Mouse (Mus musculus) forebrain, postnatal 0 days (tissue): ENCODE measurements around the gene 2210017I01Rik. TPM values are rescaled to one million over a fixed set of nuclear protein-coding genes. Genes with fewer than 3 reads are reported as not detected.
A peak's percentile ranks its signal among the peaks of the same experiment; 100 is the strongest.

Experiments used
- ATAC-seq: fragments of 200-750 bp; cut with Nextera tagmentation; 2 replicates; pipeline ENCODE4 v1.8.0; 2017; ENCODE audit warnings: mild to moderate bottlenecking, moderate library complexity
- DNase-seq: peaks from one replicate; pipeline ENCODE4 v3.0.0-alpha.2; 2015
- H3K27ac ChIP-seq: fragments of 300-500 bp; sonication (generic); 2 replicates; pipeline ENCODE4 v1.5.1; 2014; ENCODE audit warnings: low read depth, mild to moderate bottlenecking, antibody characterized with exemption, low read length, moderate library complexity, mixed read lengths
- H3K27me3 ChIP-seq: fragments of 300-500 bp; sonication (generic); 2 replicates; pipeline ENCODE4 v1.6.1; 2014; ENCODE audit warnings: mild to moderate bottlenecking, low read length, mixed read lengths; ENCODE audit not compliant: insufficient read depth
- H3K36me3 ChIP-seq: fragments of 300-500 bp; sonication (generic); 2 replicates; pipeline ENCODE4 v1.6.1; 2014; ENCODE audit warnings: mild to moderate bottlenecking, moderate library complexity; ENCODE audit not compliant: insufficient read depth
- H3K4me1 ChIP-seq: fragments of 300-500 bp; sonication (generic); 2 replicates; pipeline ENCODE4 v1.6.1; 2014; ENCODE audit warnings: antibody characterized with exemption; ENCODE audit not compliant: insufficient read depth
- H3K4me2 ChIP-seq: fragments of 300-500 bp; sonication (generic); 2 replicates; pipeline ENCODE4 v1.6.1; 2014; ENCODE audit warnings: low read depth, mild to moderate bottlenecking, moderate library complexity
- H3K4me3 ChIP-seq: fragments of 300-500 bp; sonication (generic); 2 replicates; pipeline ENCODE4 v1.5.1; 2014; ENCODE audit warnings: low read depth, low read length, mixed read lengths
- H3K9ac ChIP-seq: fragments of 300-500 bp; sonication (generic); 2 replicates; pipeline ENCODE4 v1.6.1; 2014; ENCODE audit warnings: mild to moderate bottlenecking
- H3K9me3 ChIP-seq: fragments of 300-500 bp; sonication (generic); 2 replicates; pipeline ENCODE4 v1.6.1; 2016; ENCODE audit warnings: low read length
- CTCF ChIP-seq: sonication (generic); IDR thresholded peaks from 2 replicates; pipeline ENCODE4 v1.5.1; 2016; ENCODE audit warnings: antibody characterized with exemption, control low read depth, low read depth
- WGBS: fragments of 180-500 bp; shearing (Covaris S2); extraction: QIAGEN DNeasy Blood & Tissue Kit; methylation state at CpG from one replicate; pipeline ENCODE4 v1.1.7; 2014; 5-methylcytosine and 5-hydroxymethylcytosine counted together
- polyA plus RNA-seq: library from polyadenylated mRNA; unstranded; fragments of >200 nt; fragmentation: Nextera tagmentation; extraction: Ambion mirVana; gene quantifications from 2 replicates; pipeline ENCODE4 v1.2.1, GENCODE M21; 2015
- total RNA-seq: library from RNA; depleted of rRNA; stranded (reverse); fragments of >200 nt; gene quantifications from 2 replicates; pipeline ENCODE4 v1.2.3, GENCODE M21; 2014

Gene 2210017I01Rik
- total and polyA plus RNA-seq, 2 experiments from 2014 or later = not detected

DNA sequence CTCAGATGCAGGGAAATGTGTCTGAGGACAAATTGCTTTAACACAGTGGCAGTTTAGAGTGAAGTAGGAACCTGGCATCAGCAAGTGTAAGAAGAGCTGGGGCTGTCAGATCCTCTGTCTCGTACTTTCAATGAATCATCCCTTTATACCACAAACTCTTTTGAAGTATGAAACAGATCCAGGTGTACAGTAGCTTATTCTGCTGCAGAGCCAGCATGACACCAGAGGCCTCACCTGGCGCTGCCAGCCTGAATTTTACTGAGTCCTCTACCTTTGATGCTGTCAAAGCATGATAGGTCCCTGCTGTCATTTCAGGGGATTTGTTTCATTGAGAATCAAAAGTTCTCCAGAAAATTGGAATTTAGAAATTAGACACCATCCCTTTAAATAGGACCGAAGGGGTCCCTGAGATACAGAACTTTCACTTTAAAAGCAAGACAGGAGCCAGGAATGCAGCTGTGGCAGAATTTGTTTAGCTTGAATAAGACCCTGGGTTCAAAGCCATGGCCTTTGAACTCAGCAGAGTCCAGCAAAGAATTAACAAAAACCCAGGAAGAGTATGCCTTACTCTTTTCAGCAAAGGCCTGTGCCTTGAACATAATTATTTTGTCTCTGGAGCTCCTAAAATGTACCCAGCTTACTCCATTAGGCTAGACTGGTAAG, 24.0 kb downstream of the 2210017I01Rik start:
- no peak for TF ChIP-seq CTCF
- 59% methylated on average over 3 of the region's 3 CpGs for WGBS
- no peaks in the 10 kb centered on the region for H3K9me3 ChIP-seq
- H3K27ac ChIP-seq = no peak overlapping the region
- H3K27me3 ChIP-seq = no peaks in the 10 kb centered on the region
- H3K36me3 ChIP-seq = no peaks in the 10 kb centered on the region
- H3K4me2 ChIP-seq = no peak overlapping the region
- no peak overlapping the region for H3K4me3 ChIP-seq
- no peak overlapping the region for H3K9ac ChIP-seq
- no peaks in the 10 kb centered on the region for H3K4me1 ChIP-seq
- ATAC-seq = peak; percentile 32; the same call in 1 of the 2 replicates
- no peak for DNase-seq

DNA sequence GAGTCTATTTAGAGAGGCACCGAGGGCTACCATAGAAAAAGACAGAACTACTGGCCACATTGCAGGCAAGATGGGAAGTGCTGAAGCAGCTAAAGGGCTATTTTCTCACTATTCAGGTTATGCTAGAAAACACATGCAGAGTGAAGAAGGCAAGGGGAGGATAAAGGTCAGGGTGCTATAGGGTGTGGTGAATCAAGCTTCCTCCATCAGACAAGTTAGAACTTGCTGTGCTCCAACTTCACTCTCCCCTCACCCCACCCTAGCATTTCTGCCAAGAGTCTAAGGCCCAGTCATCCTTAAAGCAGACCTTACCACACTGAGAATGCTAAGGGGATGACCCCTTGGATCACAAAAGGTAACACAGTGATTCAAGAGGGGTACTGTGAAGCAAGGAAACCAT, 27.8 kb downstream of the 2210017I01Rik start:
- no peak for TF ChIP-seq CTCF
- H3K36me3 ChIP-seq = no peaks in the 10 kb centered on the region
- no peak overlapping the region for H3K4me2 ChIP-seq
- DNase-seq (no peak), ATAC-seq (no peak)
- no peaks in the 10 kb centered on the region for H3K4me1 ChIP-seq
- no peak overlapping the region for H3K4me3 ChIP-seq
- no peaks in the 10 kb centered on the region for H3K9me3 ChIP-seq
- WGBS = 78% methylated on average over 1 of the region's 1 CpGs
- no peaks in the 10 kb centered on the region for H3K27me3 ChIP-seq
- no peak overlapping the region for H3K27ac ChIP-seq
- no peak overlapping the region for H3K9ac ChIP-seq

DNA sequence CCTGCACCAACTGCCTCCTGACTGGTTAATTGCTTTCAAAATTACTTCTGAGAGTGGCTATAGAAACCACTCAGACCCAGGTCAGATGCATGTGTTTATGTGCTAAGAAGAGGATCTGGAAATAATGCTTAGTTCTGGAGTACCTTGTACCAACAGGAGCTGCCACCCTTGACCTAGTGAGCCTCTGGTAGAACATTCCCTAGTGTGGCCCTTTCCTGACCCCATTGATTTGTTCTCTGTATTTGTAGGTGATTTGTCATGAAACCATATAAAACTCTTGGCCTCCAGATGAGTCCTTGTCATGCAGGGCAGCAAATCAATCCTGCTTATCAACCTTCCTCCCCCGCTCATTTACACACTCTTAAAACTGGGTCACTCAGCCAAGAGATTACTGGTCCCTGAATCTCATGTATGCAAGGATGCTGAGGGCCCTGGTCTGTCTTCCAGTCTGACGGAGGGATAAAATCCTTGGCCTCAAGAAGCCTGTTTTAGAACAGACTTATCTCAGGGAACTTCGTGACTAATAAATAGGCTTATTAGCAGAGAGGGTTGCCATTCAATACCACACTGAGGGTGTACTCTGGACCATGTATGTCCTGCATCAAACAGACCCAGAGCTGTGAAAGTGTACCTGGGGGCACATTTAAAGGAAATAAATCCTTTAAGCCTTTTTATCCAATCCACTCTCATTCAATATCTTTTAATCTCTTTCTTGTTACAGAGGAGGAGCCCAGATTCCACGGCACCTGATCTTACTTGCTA, 28.5 kb downstream of the 2210017I01Rik start:
- TF ChIP-seq CTCF = no peak
- no peak overlapping the region for H3K9ac ChIP-seq
- H3K9me3 ChIP-seq = no peaks in the 10 kb centered on the region
- H3K4me3 ChIP-seq = no peak overlapping the region
- H3K27me3 ChIP-seq = no peaks in the 10 kb centered on the region
- DNase-seq = no peak
- H3K4me2 ChIP-seq = no peak overlapping the region
- no peaks in the 10 kb centered on the region for H3K36me3 ChIP-seq
- H3K4me1 ChIP-seq = no peaks in the 10 kb centered on the region
- H3K27ac ChIP-seq = no peak overlapping the region
- ATAC-seq = no peak
- 68% methylated on average over 4 of the region's 4 CpGs for WGBS

DNA sequence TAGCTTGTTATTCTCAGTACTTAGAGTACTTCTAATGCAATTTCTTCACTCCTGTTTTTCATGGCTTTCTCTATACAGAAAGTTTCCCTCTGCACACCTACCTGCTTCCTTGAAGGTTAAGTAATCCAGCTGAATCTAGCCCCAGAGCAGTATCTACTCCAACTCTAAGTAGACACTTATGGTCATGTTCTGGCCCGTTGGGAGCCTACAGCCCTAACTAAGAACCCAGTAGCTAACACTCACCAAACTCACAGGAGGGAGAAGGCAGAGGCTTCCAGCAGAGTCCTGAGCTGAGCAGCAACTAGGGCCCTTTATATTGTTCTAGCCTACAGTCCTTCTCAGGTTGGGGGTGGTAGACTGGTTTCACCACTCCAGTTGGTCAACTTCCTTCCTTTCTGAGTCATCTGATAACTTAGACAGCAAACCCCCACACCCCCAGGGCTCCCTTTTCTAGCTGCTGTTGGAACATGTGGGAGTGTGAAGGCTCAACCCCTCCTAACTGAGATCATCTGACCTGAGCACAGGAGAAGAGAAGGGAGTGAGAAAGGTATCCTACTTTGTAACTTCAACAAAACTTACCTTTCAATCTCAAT, 33.7 kb downstream of the 2210017I01Rik start, which contains the start of gene Ivl:
Ivl (minus strand) TSS at position 287 of the 593 bp plus-strand sequence.
- Histone ChIP-seq H3K9ac (no peak within 1 kb of the TSS), H3K27me3 (no peaks in the 10 kb centered on the region)
- no peak for TF ChIP-seq CTCF

DNA sequence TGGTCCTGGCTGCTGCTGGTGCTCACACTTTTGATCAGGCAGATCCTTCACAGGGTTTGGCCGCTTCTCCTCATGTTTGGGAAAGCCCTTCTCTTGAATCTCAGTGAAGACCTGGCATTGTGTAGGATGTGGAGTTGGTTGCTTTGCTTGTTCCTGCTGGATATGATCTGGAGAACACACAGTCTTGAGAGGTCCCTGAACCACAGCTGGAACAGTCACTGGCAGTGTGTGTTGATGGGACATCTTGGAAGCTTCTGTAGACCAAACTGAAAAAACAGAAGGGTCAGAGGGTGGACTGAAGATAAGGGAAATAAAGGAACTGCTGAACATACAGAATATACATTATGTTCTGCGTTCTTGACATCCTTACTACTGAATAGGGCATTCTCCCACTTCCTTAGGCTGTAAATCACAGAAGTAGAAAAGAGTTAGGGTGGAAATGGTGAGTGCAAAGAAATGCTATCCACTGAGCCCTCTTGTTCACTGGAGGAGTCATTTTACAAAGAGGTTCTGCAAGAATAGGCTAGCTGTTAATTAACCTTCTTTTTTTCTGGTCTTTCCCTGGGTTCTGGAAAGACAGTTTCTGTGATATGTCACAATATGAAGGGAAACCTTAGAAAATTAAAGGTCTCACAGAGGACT, 34.7 kb downstream of the 2210017I01Rik start:
- no peak for DNase-seq
- no peak for ATAC-seq
- no peak overlapping the region for H3K9ac ChIP-seq
- no peaks in the 10 kb centered on the region for H3K27me3 ChIP-seq
- H3K27ac ChIP-seq = no peak overlapping the region
- no peaks in the 10 kb centered on the region for H3K9me3 ChIP-seq
- no peak overlapping the region for H3K4me2 ChIP-seq
- no peaks in the 10 kb centered on the region for H3K36me3 ChIP-seq
- no peaks in the 10 kb centered on the region for H3K4me1 ChIP-seq
- no peak for TF ChIP-seq CTCF
- WGBS = 69% methylated on average over 2 of the region's 2 CpGs
- H3K4me3 ChIP-seq = no peak overlapping the region

More for the DNA sequence above, 33.7 kb downstream of the 2210017I01Rik start, which contains the start of gene Ivl:
- DNase-seq = no peak
- Histone ChIP-seq H3K4me2 (no peak within 1 kb of the TSS), H3K36me3 (no peaks in the 10 kb centered on the region), H3K9me3 (no peaks in the 10 kb centered on the region), H3K27ac (no peak within 1 kb of the TSS), H3K4me1 (no peaks in the 10 kb centered on the region), H3K4me3 (no peak within 1 kb of the TSS)
- ATAC-seq = no peak
- WGBS = 64% methylated on average over 1 of the region's 1 CpGs

DNA sequence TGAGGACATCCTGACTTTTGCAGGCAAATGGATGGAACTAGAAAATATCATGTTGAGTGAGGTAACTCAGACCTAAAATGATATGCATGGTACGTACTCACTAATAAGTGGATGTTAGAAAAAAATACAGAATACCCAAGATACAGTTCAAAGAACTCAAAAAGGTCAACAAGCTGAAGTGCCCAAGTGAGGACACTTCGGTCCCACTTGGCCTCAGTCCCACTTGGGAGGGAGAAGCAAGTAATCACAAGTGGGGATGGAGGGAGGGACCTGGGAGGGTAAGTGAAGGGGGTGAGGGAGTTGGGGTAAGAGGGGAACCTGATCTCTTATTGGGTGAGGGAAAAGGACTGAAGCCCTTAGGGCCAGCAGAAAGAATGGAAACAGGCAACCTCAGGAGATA, 38.5 kb downstream of the 2210017I01Rik start:
- Histone ChIP-seq H3K27ac (no peak overlapping the region), H3K36me3 (no peaks in the 10 kb centered on the region), H3K9ac (no peak overlapping the region), H3K4me2 (no peak overlapping the region), H3K4me3 (no peak overlapping the region), H3K27me3 (no peaks in the 10 kb centered on the region), H3K4me1 (no peaks in the 10 kb centered on the region), H3K9me3 (no peaks in the 10 kb centered on the region)
- TF ChIP-seq CTCF = no peak
- DNase-seq = no peak
- 92% methylated on average over 2 of the region's 2 CpGs for WGBS
- ATAC-seq = no peak
